Mouse (Mus musculus) liver, adult 2 months (tissue): ENCODE measurements around the gene Trmt61a.

Experiments used
- CTCF ChIP-seq: fragments of 200-500 bp; IDR thresholded peaks from 2 replicates; pipeline ENCODE4 v1.5.1; 2011; ENCODE audit warnings: low read depth, low read length, control low read depth
- POLR2A ChIP-seq: fragments of 200-500 bp; IDR thresholded peaks from 2 replicates; pipeline ENCODE4 v1.6.1; 2011; ENCODE audit warnings: low read length, control low read depth; ENCODE audit not compliant: insufficient read depth; ENCODE audit errors: extremely low read depth

DNA sequence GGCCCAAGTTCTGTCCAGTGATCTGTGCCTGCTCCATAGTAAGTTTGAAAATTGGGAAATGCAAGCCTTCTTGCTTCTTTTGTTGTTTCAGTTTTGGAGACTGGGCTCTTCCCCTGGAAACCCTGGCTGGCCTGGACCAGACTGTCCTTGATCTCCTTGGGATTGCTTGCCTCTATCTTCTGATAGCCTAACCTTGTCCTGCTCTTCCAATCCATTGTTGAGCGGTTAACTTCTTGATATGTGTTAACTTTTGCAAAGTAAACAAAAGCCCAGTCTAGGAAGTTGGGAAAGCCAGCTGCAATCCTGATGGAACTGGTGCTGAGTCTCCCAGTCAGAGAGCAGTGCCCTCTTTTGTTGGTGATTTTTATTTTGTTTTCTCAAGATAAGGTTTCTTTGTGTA lies 50.1 kb downstream of the Trmt61a start:
- TF ChIP-seq POLR2A (no peak), CTCF (no peak)
